Mouse (Mus musculus) colon, adult 2 months (tissue): Measurements from ENCODE around the gene Pkn1. TPM values are rescaled to one million over a fixed set of nuclear protein-coding genes. Genes with fewer than 3 reads are reported as not detected.

Source experiments
- polyA plus RNA-seq: library from polyadenylated mRNA; depleted of rRNA; stranded (reverse); fragments of >200 nt; gene quantifications from 2 replicates; pipeline ENCODE4 v1.2.3, GENCODE M21; 2012; rRNA removed

Gene Pkn1
- 114 and 122 TPM in 2 replicates for polyA plus RNA-seq

DNA sequence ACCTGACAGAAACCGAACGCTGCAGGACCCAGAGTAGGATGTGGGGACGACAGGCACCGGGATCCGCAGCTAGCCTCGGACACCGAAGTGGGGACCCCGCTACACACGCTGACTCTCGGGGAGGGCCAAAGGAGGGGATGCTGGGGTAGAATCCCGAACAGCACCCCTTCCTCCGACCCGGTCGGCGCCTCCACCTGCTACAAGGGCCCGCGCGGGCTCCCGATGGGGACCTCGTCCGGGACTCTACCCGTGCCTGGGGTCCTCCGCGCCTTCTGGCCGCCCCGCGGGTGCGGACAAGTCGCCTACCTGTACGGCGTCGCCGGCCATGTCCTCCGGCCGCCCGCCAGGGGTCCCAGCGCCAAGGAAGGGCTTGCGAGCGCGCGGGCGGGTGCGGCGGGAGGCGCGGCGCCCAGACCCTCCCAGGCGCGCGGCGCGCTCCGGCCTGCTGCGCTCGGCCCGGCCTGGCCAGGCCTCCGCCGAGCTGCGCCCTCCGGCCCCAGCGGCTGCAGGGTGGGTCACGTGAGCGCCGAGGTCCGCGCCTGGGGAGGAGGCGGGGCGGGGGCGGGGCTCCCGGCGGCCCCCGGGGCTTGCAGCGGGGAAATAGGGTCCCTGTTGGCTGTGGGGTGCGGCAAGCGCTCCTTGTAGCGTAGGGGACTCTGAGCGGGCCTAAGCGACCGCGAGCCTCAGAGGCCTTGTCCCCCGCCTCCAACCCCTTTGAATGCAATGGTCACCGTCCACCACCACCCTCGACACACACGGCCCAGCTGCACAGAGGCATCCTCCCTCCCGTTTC lies at the start of gene Pkn1:
Gene Pkn1 (minus strand): TSS at position 519 of the 793 bp plus-strand sequence.

GRCm38 (mm10) chr8:83740976-83741741 lies 42.2 kb upstream of the Pkn1 start, which contains the start of gene Adgre5:
TSS of gene Adgre5 (minus strand) at chr8:83741326.

GRCm38 (mm10) chr8:83715031-83715690 lies 16.2 kb upstream of the Pkn1 start, which contains the start of gene Ddx39:
TSS of gene Ddx39 (plus strand) at chr8:83715177.

DNA sequence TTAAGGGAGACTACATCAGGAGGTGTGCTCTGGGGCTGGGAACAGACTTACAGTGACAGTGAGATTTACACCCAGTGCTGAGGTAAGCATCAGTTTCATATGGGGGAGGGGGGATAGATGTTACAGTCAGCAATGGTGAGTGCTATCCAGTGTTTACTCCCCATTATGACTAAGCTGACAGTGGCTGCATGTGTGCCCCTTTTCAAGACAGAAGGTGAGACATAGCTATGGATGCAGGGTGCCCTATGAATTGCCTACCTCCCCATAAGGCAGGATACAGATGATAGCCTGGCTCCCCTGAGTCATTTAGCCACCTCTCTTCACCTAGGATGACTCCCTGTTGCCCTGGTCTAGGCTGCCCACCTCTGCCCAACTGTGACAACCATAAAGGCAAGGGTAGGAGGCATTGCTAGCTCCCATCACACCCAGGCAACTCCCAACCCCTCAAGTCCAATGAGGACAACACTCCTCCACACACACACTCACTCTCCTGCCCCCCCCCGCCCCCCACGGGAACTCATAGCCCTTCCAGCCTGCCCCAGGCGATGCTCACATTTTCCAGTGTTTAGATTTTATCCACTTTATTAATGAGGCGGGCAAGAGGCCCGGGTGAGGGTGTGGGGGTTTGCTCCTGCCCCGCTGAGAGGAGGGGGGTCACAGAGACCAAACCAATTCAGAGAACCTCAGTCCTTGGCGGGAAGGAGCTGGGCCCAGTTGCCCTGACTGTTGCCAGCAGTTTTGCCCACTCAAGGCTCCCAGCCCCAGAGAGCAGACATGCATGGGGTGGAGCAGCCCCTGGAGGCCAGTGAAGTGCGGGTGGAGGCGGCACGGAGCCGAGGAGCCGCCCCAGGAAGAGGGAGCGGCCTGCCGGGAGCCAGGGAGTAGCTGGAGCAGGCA lies 32.8 kb downstream of the Pkn1 start, which contains the start of gene Ptger1:
Gene Ptger1 (plus strand): TSS at position 710 of the 897 bp plus-strand sequence.

DNA sequence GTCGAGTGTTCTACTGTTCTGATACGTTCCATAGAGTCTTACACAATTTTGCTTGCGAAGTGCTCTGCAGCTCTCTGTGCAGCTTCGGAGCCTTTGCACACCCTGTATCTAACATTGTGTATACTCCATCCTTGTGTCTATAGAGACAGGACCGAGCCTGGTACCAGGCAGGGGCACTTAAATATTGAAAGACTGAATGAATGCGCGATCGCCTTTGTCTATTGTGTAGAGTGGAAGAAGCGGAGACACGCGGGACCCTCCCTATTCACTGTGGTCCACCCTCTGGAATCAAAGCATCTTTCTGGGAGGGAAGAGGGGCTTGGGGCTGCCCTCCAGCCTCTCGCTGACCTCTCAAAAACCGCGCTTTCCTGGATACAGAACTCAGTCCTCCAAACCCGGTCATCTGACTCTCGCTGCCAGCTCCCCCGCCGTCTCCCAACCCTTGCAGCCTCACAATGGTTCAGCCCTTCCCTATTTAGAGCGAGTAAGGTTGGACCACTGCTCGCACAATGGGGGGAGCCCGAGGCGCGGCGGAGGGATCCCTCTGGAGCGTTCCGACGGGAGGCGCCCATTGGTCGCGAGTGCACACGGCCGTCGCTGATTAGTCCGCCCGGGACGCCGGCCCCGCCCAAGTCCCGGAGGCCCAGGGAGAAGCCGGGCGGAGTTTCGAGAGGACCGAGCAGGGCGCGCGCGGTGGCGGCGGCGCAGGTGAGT lies 46.8 kb downstream of the Pkn1 start, which contains the start of gene Gipc1:
Gene Gipc1 (plus strand): TSS at position 648 of the 714 bp plus-strand sequence.

Other genes starting within 250 kb of the Pkn1 start
- 1.2 and 1.4 TPM in 2 replicates for gene Scoc, start 240.8 kb downstream of the Pkn1 start, polyA plus RNA-seq
- not detected in 2 replicates for gene Olfr370, start 163.4 kb downstream of the Pkn1 start, polyA plus RNA-seq
- gene Ndufb7, start 132.5 kb downstream of the Pkn1 start, polyA plus RNA-seq, result 413 and 526 TPM in 2 replicates
- gene Tecr, start 91.2 kb downstream of the Pkn1 start, polyA plus RNA-seq, result 425 and 546 TPM in 2 replicates
- 25.6 and 32.7 TPM in 2 replicates for gene Dnajb1, start 91.0 kb downstream of the Pkn1 start, polyA plus RNA-seq
- 96.8 and 104 TPM in 2 replicates for gene Gipc1, start 46.5 kb downstream of the Pkn1 start, polyA plus RNA-seq
- gene Ptger1, start 32.5 kb downstream of the Pkn1 start, polyA plus RNA-seq, result 18.4 and 21.8 TPM in 2 replicates
- gene Ddx39, start 16.0 kb upstream of the Pkn1 start, polyA plus RNA-seq, result 42.3 and 45.4 TPM in 2 replicates
- gene Adgre5, start 42.1 kb upstream of the Pkn1 start, polyA plus RNA-seq, result 69.7 and 76.2 TPM in 2 replicates
- 37.4 and 40.7 TPM in 2 replicates for gene Adgrl1, start 200.9 kb upstream of the Pkn1 start, polyA plus RNA-seq